Mouse (Mus musculus) embryonic facial prominence, embryonic 12.5 days (tissue): Measurements from ENCODE around the gene Crybg3. TPM values are rescaled to one million over a fixed set of nuclear protein-coding genes. Genes with fewer than 3 reads are reported as not detected.

Experiments
- ATAC-seq: fragments of 200-750 bp; cut with Nextera tagmentation; 2 replicates; pipeline ENCODE4 v1.8.0; 2017; ENCODE audit not compliant: insufficient number of reproducible peaks, insufficient read depth, low FRiP score, low TSS enrichment
- H3K27ac ChIP-seq: fragments of 300-500 bp; sonication (generic); 2 replicates; pipeline ENCODE4 v1.5.1; 2016; ENCODE audit warnings: mild to moderate bottlenecking
- H3K27me3 ChIP-seq: fragments of 300-500 bp; sonication (generic); 2 replicates; pipeline ENCODE4 v1.6.1; 2016; ENCODE audit warnings: mild to moderate bottlenecking, moderate library complexity
- H3K36me3 ChIP-seq: fragments of 300-500 bp; sonication (generic); 2 replicates; pipeline ENCODE4 v1.6.1; 2016; ENCODE audit warnings: mild to moderate bottlenecking
- H3K4me1 ChIP-seq: fragments of 300-500 bp; sonication (generic); 2 replicates; pipeline ENCODE4 v1.6.1; 2016
- H3K4me2 ChIP-seq: fragments of 300-500 bp; sonication (generic); replicated peaks from 2 replicates; pipeline ENCODE4 v1.6.1; 2016; ENCODE audit warnings: mild to moderate bottlenecking, moderate library complexity
- H3K4me3 ChIP-seq: fragments of 300-500 bp; sonication (generic); 2 replicates; pipeline ENCODE4 v1.5.1; 2016; ENCODE audit warnings: mild to moderate bottlenecking
- H3K9ac ChIP-seq: fragments of 300-500 bp; sonication (generic); 2 replicates; pipeline ENCODE4 v1.6.1; 2016; ENCODE audit warnings: mild to moderate bottlenecking, moderate library complexity
- H3K9me3 ChIP-seq: fragments of 300-500 bp; sonication (generic); 2 replicates; pipeline ENCODE4 v1.6.1; 2016; ENCODE audit warnings: mild to moderate bottlenecking, moderate library complexity
- WGBS: fragments of 180-500 bp; shearing (Covaris S2); methylation state at CpG from one replicate; pipeline ENCODE4 v1.1.7; 2016; 5-methylcytosine and 5-hydroxymethylcytosine counted together
- polyA plus RNA-seq: library from polyadenylated mRNA; unstranded; fragments of >200 nt; fragmentation: Nextera tagmentation; extraction: Ambion mirVana; gene quantifications from 2 replicates; pipeline ENCODE4 v1.2.1, GENCODE M21; 2016

Crybg3 gene
- polyA plus RNA-seq, 1 experiment from 2014 or later = 8.8 TPM

GRCm38 (mm10) chr16:59549631-59550030 lies 51.1 kb downstream of the Crybg3 start:
- peaks cover 4% of the 10 kb centered on the region; the same call in 1 of the 2 replicates for H3K36me3 ChIP-seq
- no peak overlapping the region for H3K4me2 ChIP-seq
- peak overlapping the region; percentile 50; the same call in 1 of the 2 replicates for H3K27ac ChIP-seq
- H3K4me1 ChIP-seq = peaks cover 10% of the 10 kb centered on the region
- ATAC-seq = peak; percentile 85; the same call in 1 of the 2 replicates
- 86% methylated on average over 15 of the region's 15 CpGs for WGBS
- no peaks in the 10 kb centered on the region for H3K9me3 ChIP-seq
- no peak overlapping the region for H3K9ac ChIP-seq
- H3K4me3 ChIP-seq = no peak overlapping the region
- H3K27me3 ChIP-seq = no peaks in the 10 kb centered on the region

- H3K4me3 ChIP-seq = no peak overlapping the region
- ATAC-seq = no peak
- H3K4me2 ChIP-seq = no peak overlapping the region
- no peaks in the 10 kb centered on the region for H3K27me3 ChIP-seq
- WGBS = 93% methylated on average over 4 of the region's 4 CpGs
- H3K4me1 ChIP-seq = peaks cover 10% of the 10 kb centered on the region
- H3K27ac ChIP-seq = no peak overlapping the region
- H3K36me3 ChIP-seq = no peaks in the 10 kb centered on the region
- H3K9me3 ChIP-seq = no peaks in the 10 kb centered on the region
- no peak overlapping the region for H3K9ac ChIP-seq
Observed at GRCm38 (mm10) chr16:59548582-59548947, 52.2 kb downstream of the Crybg3 start.

GRCm38 (mm10) chr16:59547887-59548581 lies 52.7 kb downstream of the Crybg3 start:
- Histone ChIP-seq H3K4me1 (peaks cover 10% of the 10 kb centered on the region), H3K36me3 (no peaks in the 10 kb centered on the region), H3K4me3 (no peak overlapping the region), H3K9me3 (no peaks in the 10 kb centered on the region), H3K4me2 (no peak overlapping the region), H3K27ac (peak overlapping the region; percentile 63), H3K27me3 (no peaks in the 10 kb centered on the region), H3K9ac (no peak overlapping the region)
- no peak for ATAC-seq
- 52% methylated on average over 14 of the region's 14 CpGs for WGBS

- Histone ChIP-seq H3K4me3 (no peak overlapping the region), H3K27me3 (no peaks in the 10 kb centered on the region), H3K9ac (no peak overlapping the region), H3K36me3 (no peaks in the 10 kb centered on the region), H3K4me1 (peaks cover 10% of the 10 kb centered on the region), H3K4me2 (no peak overlapping the region), H3K27ac (no peak overlapping the region), H3K9me3 (no peaks in the 10 kb centered on the region)
- ATAC-seq = no peak
- 59% methylated on average over 4 of the region's 4 CpGs for WGBS
Observed at GRCm38 (mm10) chr16:59547466-59547865, 53.3 kb downstream of the Crybg3 start.

GRCm38 (mm10) chr16:59545360-59545759 lies 55.4 kb downstream of the Crybg3 start:
- H3K9ac ChIP-seq = no peak overlapping the region
- H3K27ac ChIP-seq = no peak overlapping the region
- H3K4me1 ChIP-seq = peaks cover 13% of the 10 kb centered on the region
- WGBS = 81% methylated on average over 2 of the region's 2 CpGs
- H3K36me3 ChIP-seq = no peaks in the 10 kb centered on the region
- H3K9me3 ChIP-seq = no peaks in the 10 kb centered on the region
- no peak overlapping the region for H3K4me2 ChIP-seq
- no peak for ATAC-seq
- H3K27me3 ChIP-seq = no peaks in the 10 kb centered on the region
- no peak overlapping the region for H3K4me3 ChIP-seq

GRCm38 (mm10) chr16:59541382-59541781 lies 59.4 kb downstream of the Crybg3 start:
- H3K4me2 ChIP-seq = no peak overlapping the region
- no peaks in the 10 kb centered on the region for H3K27me3 ChIP-seq
- H3K4me3 ChIP-seq = no peak overlapping the region
- 0 out of 2 replicates have a peak, but pooled peaks cover 6% of the 10 kb centered on the region for H3K36me3 ChIP-seq
- WGBS = 57% methylated on average over 4 of the region's 4 CpGs
- peaks cover 2% of the 10 kb centered on the region; the same call in 1 of the 2 replicates for H3K4me1 ChIP-seq
- no peak for ATAC-seq
- H3K27ac ChIP-seq = no peak overlapping the region
- no peak overlapping the region for H3K9ac ChIP-seq
- H3K9me3 ChIP-seq = no peaks in the 10 kb centered on the region

- H3K4me3 ChIP-seq = no peak overlapping the region
- H3K4me2 ChIP-seq = no peak overlapping the region
- 78% methylated on average over 3 of the region's 3 CpGs for WGBS
- 0 out of 2 replicates have a peak, but pooled peaks cover 6% of the 10 kb centered on the region for H3K36me3 ChIP-seq
- H3K27ac ChIP-seq = no peak overlapping the region
- H3K9me3 ChIP-seq = no peaks in the 10 kb centered on the region
- ATAC-seq = no peak
- H3K9ac ChIP-seq = no peak overlapping the region
- H3K27me3 ChIP-seq = no peaks in the 10 kb centered on the region
- peaks cover 2% of the 10 kb centered on the region; the same call in 1 of the 2 replicates for H3K4me1 ChIP-seq
Observed at GRCm38 (mm10) chr16:59540944-59541343, 59.8 kb downstream of the Crybg3 start.

- Histone ChIP-seq H3K4me2 (no peak overlapping the region), H3K9ac (no peak overlapping the region), H3K36me3 (0 out of 2 replicates have a peak, but pooled peaks cover 6% of the 10 kb centered on the region), H3K4me1 (no peaks in the 10 kb centered on the region), H3K4me3 (no peak overlapping the region), H3K27me3 (no peaks in the 10 kb centered on the region), H3K27ac (no peak overlapping the region), H3K9me3 (no peaks in the 10 kb centered on the region)
- WGBS = 77% methylated on average over 5 of the region's 5 CpGs
- no peak for ATAC-seq
Observed at GRCm38 (mm10) chr16:59535673-59536072, 65.1 kb downstream of the Crybg3 start.

- ATAC-seq = no peak
- Histone ChIP-seq H3K27me3 (no peaks in the 10 kb centered on the region), H3K27ac (no peak overlapping the region), H3K36me3 (peaks cover 14% of the 10 kb centered on the region; the same call in 1 of the 2 replicates), H3K4me1 (no peaks in the 10 kb centered on the region), H3K9me3 (0 out of 2 replicates have a peak, but pooled peaks cover 7% of the 10 kb centered on the region), H3K4me3 (no peak overlapping the region), H3K4me2 (no peak overlapping the region), H3K9ac (no peak overlapping the region)
- 74% methylated on average over 11 of the region's 11 CpGs for WGBS
Observed at GRCm38 (mm10) chr16:59534349-59534748, 66.4 kb downstream of the Crybg3 start.

- no peak for ATAC-seq
Observed at GRCm38 (mm10) chr16:59532561-59532960, 68.2 kb downstream of the Crybg3 start.

GRCm38 (mm10) chr16:59531243-59531642 lies 69.5 kb downstream of the Crybg3 start:
- 68% methylated on average over 5 of the region's 5 CpGs for WGBS
- Histone ChIP-seq H3K27me3 (no peaks in the 10 kb centered on the region), H3K36me3 (peaks cover 9% of the 10 kb centered on the region; the same call in 1 of the 2 replicates), H3K4me3 (no peak overlapping the region), H3K9me3 (0 out of 2 replicates have a peak, but pooled peaks cover 7% of the 10 kb centered on the region), H3K27ac (no peak overlapping the region), H3K4me2 (no peak overlapping the region), H3K4me1 (no peaks in the 10 kb centered on the region), H3K9ac (no peak overlapping the region)
- ATAC-seq = no peak

More at GRCm38 (mm10) chr16:59532561-59532960, 68.2 kb downstream of the Crybg3 start:
- no peak overlapping the region for H3K4me3 ChIP-seq
- no peak overlapping the region for H3K9ac ChIP-seq
- peaks cover 15% of the 10 kb centered on the region; the same call in 1 of the 2 replicates for H3K36me3 ChIP-seq
- no peaks in the 10 kb centered on the region for H3K4me1 ChIP-seq
- no peak overlapping the region for H3K4me2 ChIP-seq
- no peak overlapping the region for H3K27ac ChIP-seq
- H3K9me3 ChIP-seq = 0 out of 2 replicates have a peak, but pooled peaks cover 7% of the 10 kb centered on the region
- no peaks in the 10 kb centered on the region for H3K27me3 ChIP-seq
- WGBS = 33% methylated on average over 3 of the region's 3 CpGs

GRCm38 (mm10) chr16:59529570-59529969 lies 71.2 kb downstream of the Crybg3 start:
- Histone ChIP-seq H3K36me3 (peaks cover 9% of the 10 kb centered on the region; the same call in 1 of the 2 replicates), H3K9ac (no peak overlapping the region), H3K4me3 (no peak overlapping the region), H3K27ac (no peak overlapping the region), H3K9me3 (0 out of 2 replicates have a peak, but pooled peaks cover 7% of the 10 kb centered on the region), H3K4me1 (no peaks in the 10 kb centered on the region), H3K27me3 (no peaks in the 10 kb centered on the region), H3K4me2 (no peak overlapping the region)
- 89% methylated on average over 13 of the region's 13 CpGs for WGBS
- no peak for ATAC-seq
